Mouse (Mus musculus): ENCODE measurements around the gene Gm10309.
"Not testable (repeated sequence)": the region's sequence is repeated elsewhere in the genome, so short reads cannot be mapped to it uniquely, and the experiment has no call there.

Gene Gm10309

GRCm38 (mm10) chr17:86479406-86479805 lies 25.6 kb downstream of the Gm10309 start:
- intact Hi-C loops (cut with DNase I), result no loop called here

GRCm38 (mm10) chr17:86477401-86477800 lies 27.6 kb downstream of the Gm10309 start:
- intact Hi-C loops (cut with DNase I), result not testable (repeated sequence)

- intact Hi-C loops (cut with DNase I), result no loop called here
Observed at GRCm38 (mm10) chr17:86476674-86477073, 28.4 kb downstream of the Gm10309 start.

- intact Hi-C loops (cut with DNase I), result no loop called here
Observed at GRCm38 (mm10) chr17:86471684-86472083, 33.3 kb downstream of the Gm10309 start.

DNA sequence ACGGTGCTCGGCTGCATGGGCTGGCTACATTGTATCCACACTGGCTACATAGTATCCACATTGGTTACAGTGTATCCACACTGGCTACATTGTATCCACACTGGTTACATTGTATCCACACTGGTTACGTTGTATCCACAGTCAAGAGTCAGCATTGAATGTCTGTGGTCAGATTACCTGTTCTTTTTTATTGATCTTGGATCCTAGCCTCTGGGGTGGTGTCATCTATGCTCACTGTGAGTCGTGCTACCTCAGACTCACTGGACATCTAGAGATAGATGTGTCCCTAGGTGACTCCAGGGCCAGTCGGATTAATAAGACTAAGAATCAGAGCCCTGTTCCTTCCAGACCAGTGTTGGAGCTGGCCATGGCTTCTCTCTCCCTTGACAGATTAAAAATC lies 34.9 kb downstream of the Gm10309 start:
- intact Hi-C loops (cut with DNase I), result no loop called here

GRCm38 (mm10) chr17:86467967-86468366 lies 37.1 kb downstream of the Gm10309 start:
- intact Hi-C loops (cut with DNase I), result no loop called here

GRCm38 (mm10) chr17:86467291-86467898 lies 37.6 kb downstream of the Gm10309 start:
- intact Hi-C loops (cut with DNase I), result no loop called here

DNA sequence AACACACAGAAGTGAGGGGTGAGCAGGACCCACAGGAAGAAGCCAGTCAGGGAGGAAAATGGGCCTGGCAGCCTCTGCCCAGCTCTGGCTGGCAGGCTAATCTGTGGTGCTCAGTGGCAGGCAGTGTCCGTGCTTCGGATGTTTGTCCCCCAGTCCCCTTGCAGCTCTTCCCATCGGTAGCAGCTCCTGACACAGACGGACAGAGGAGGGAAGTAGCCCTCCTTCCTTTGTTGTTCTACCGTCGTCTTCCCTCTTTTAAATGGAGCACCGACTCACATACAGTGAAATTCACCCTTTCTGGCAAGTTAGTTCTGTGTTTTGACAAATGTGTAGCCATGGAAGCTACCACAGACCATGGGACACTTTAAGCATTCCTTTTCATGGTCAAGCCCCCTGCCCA lies 38.2 kb downstream of the Gm10309 start:
- intact Hi-C loops (cut with DNase I), result no loop called here

- intact Hi-C loops (cut with DNase I), result no loop called here
Observed at GRCm38 (mm10) chr17:86466412-86466811, 38.6 kb downstream of the Gm10309 start.

GRCm38 (mm10) chr17:86465865-86466264 lies 39.2 kb downstream of the Gm10309 start:
- intact Hi-C loops (cut with DNase I), result no loop called here

DNA sequence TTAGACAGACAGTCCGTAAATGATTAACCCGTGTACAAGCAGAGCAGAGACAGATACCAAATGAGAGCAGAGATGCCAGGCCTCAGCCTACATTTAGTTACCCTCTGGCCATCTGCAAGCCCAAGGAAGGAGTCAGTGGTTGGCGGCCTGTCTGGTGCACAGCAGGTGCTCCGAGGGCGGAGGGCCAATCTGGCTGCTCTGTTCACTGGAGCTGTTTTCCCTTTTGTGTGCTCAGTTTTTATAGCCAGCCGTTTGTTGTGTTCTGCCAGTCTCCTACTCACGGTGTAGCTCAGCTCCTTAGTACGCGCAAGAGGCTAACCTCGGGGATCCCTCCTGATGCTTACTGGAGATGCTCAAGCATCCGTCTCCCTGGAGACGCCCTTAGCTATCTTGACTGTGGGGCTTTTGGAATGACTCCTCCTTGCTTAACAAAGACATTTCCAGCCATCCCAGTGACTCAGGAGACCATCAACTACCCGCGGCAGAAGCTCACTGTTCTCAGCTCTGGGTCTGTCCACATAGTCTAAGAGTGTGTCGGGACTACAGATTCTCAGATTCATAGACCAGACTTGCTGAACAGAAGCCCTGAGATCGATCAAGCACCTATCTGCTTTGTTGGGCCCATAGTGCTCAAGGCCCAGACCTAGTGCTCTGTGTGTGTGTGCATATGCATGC lies 40.2 kb downstream of the Gm10309 start:
- intact Hi-C loops (cut with DNase I), result no loop called here

GRCm38 (mm10) chr17:86464197-86464596 lies 40.8 kb downstream of the Gm10309 start:
- intact Hi-C loops (cut with DNase I), result no loop called here

DNA sequence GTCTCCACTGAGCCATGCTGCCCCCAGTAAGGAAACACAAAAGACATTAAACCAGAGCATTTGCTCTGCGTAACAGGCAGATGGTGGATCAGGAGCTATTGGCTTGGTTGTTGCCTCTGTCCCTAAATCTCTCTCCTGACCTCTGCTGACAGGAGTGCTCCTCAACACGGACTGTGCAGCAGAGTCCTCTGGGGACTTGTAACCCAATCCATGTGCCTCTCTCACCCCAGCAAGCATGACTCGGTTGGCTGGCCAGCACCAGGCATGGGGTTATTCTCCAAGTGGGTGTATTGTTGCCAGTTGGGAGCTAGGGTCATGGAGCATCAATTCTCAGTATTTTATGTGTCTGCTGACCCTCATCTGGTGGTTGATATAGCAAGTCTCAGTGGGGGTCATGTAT lies 41.7 kb downstream of the Gm10309 start:
- intact Hi-C loops (cut with DNase I), result no loop called here

DNA sequence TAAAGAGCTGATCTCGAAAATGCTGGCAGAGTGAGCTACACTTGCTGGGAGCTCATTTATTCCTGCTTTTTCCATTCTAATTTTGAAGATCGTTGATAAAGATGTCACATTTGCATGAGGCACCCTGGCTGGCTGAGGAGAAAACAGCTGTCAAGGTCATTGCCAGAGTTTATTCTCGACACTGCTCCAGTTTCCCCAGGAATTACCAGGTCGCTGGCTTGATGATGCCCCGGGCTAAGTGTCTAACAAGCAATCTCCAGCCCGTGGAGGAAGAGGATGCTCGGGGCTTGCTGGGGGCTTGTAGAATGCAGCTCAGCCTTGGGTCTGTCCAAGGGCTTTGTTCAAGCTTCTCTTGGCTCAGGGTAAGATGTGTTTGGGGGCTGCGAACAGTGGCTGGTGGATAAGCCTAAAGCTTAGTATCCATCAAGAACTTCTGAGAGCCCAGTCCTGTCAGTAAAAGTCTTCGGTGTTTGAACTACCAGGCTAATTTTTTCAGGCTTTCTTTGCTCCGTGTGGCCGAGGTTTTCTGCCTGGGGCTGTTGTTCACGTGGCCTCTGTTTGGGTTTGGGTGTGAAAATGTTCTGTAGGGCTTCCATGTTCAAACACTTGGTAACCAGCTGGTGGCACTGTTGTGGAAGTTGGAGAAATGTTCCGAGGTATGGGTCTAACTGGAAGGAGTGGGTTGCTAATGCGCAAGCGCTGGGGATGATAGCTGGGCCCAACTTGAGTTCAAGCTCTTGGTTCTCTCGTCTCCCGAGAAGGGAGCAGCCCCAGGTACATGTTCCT lies 44.2 kb downstream of the Gm10309 start:
- intact Hi-C loops (cut with DNase I), result no loop called here

- intact Hi-C loops (cut with DNase I), result no loop called here
Observed at GRCm38 (mm10) chr17:86458302-86458980, 46.6 kb downstream of the Gm10309 start.

GRCm38 (mm10) chr17:86456512-86456911 lies 48.5 kb downstream of the Gm10309 start:
- intact Hi-C loops (cut with DNase I), result no loop called here

DNA sequence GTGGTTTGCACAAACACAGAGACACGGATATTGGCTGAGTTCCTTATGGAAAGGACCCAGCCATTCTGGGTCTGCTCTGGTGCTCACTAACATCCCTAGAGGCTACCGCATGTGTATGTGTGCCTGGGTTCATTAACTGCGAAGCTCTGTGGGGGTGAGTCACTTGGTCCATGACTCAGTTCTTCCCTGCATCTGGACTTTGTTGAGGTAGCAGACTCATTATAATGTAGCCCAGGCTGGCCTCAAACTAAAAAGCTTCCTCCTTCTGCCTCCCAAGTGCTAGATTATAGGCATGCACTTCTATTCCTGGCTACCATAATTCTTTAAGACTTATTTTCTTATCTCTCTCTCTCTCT lies 50.7 kb downstream of the Gm10309 start:
- intact Hi-C loops (cut with DNase I), result no loop called here

DNA sequence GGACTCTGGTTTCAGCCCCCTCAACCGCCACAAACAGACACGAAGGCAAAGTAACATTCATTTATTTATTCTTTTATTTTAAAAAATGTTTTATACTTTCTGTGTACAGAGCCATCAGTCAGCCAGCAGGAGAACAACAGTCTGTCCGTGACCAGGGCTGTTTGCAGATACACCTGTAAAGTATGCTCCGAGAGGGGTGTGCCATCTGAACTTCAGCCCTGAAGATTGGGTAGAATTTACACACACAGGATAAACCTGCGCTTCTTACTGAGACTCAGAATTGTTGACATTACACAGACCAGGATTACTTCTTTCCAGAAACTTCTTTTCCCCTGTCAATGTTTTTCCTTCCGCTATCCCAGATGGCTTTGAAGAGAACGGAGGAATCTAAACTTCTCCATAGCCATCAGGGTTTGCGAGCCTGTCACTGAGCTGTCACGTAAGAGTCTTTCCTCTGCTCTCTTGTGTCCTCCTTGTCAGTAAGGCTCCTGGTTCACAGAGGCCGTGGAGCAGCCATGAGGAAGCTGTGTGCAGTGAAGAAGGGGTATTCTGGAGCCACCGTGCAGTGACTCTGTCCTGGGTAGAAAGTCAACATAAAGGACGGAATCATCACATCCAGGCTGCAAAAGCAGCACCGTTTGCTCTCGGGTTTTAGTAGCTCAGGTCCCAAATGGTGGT lies 51.2 kb downstream of the Gm10309 start:
- intact Hi-C loops (cut with DNase I), result no loop called here

DNA sequence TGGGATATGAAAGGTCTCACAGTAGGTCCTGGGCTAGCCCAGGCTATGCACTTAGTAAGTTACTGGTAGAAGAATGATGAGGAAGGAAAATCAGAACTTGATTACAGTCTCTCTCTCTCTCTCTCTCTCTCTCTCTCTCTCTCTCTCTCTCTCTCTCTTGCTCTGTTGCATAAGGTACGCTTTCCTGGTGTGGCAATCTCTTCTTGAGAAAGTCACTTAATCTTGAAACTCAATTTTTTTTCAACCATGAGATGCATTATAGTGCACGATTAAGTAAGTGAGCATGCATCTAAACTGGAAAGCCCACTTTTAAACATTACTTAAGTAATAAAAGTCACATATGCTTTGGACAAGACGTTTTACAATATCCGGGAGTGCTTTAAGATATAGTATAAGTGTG lies 52.1 kb downstream of the Gm10309 start:
- intact Hi-C loops (cut with DNase I), result no loop called here
